Mouse (Mus musculus): ENCODE measurements around the gene Stxbp2. TPM values are rescaled to one million over a fixed set of nuclear protein-coding genes. Genes with fewer than 3 reads are reported as not detected.

Gene Stxbp2
- polyA plus RNA-seq, 1 experiment from 2014 or later: 48.2 TPM

DNA sequence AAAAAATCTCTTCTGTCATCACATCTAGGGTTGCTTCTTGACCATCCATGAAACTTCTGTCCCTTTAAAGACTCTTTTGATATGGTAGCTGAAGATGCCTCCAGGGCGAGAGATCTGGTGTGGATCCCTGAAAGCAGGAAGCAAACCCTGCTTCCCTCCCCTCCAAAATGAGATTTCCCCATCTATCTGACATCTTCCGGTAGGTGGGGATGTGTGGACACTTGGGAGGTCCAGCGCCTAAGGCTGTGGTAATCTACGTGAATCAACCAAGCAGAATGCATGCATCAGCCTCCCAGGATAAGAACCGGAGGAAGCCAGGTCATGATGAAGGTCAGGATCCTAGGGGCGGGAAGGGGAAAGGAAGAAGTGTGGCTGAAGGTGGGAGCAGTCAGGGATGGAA, 34.8 kb downstream of the Stxbp2 start, which contains the start of gene Mcemp1:
Gene Mcemp1, plus strand, starts transcription at position 248 of the 400 bp plus-strand sequence.
- Histone ChIP-seq H3K27ac (ENCODE audit: poor library complexity, severe bottlenecking) (no peak within 1 kb of the TSS), H3K4me3 (no peak within 1 kb of the TSS), H3K4me1 (replicated peaks) (no peaks in the 10 kb centered on the region), H3K27me3 (replicated peaks) (peaks cover 4% of the 10 kb centered on the region; the same call in 1 of the 2 replicates), H3K9ac (no peak within 1 kb of the TSS), H3K9me3 (replicated peaks) (no peaks in the 10 kb centered on the region), H3K36me3 (no peaks in the 10 kb centered on the region), H3K4me2 (no peak within 1 kb of the TSS)
- ATAC-seq (ENCODE audit: insufficient number of reproducible peaks, low FRiP score): no peak
- WGBS: 61% methylated on average over 6 of the region's 6 CpGs

DNA sequence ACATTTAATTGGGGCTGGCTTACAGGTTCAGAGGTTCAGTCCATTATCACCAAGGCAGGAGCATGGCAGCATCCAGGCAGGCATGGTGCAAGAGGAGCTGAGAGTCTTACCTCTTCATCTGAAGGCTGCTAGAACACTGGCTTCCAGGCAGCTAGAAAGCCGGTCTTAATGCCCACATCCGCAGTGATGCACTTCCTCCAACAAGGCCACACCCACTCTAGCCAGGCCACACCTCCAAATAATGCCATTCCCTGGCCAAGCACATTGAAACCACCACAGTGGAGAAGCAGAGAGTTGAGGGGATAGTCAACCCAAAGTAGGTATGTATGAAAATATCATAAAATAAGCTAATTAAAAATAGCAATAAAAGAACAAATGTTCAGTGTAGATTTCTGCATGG, 39.6 kb downstream of the Stxbp2 start:
- no peak overlapping the region for H3K27ac ChIP-seq (ENCODE audit: poor library complexity, severe bottlenecking)
- no peak for ATAC-seq (ENCODE audit: insufficient number of reproducible peaks, low FRiP score)
- no peak overlapping the region for H3K4me3 ChIP-seq
- H3K4me2 ChIP-seq: no peak overlapping the region
- H3K9ac ChIP-seq: no peak overlapping the region
- H3K36me3 ChIP-seq: no peaks in the 10 kb centered on the region
- peaks cover 4% of the 10 kb centered on the region; the same call in 1 of the 2 replicates for H3K27me3 ChIP-seq (replicated peaks)
- H3K4me1 ChIP-seq (replicated peaks): 0 out of 2 replicates have a peak, but pooled peaks cover 4% of the 10 kb centered on the region
- H3K9me3 ChIP-seq (replicated peaks): no peaks in the 10 kb centered on the region
- 71% methylated on average over 2 of the region's 2 CpGs for WGBS

DNA sequence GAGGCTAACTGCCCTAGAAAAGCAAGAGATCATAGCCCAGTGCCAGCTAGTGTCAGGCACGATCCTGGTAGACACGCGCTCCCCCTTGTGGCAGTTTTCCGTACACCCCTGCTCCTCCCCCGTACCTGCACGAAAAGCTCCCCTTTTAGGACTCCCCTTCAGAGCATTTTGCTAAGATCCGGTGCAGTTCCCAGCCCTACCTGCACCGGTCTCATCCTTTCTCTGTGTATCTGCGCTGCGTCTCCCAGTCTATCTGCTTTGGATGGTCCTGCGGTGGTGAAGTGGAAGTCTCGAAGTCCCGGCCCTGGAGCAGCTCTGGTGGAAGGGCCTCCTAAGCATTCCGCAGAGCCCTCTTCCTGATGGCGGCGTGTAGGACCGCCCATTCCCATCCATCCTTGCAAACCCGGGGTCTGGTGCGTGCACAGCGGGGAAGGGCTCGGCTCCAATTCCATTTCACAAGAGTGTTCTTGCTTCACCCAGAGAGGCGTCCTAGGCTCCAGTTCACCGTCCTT, 41.3 kb downstream of the Stxbp2 start, which contains the start of gene Fcor:
Gene Fcor, minus strand, starts transcription at position 383 of the 512 bp plus-strand sequence.
- Histone ChIP-seq H3K9me3 (replicated peaks) (no peaks in the 10 kb centered on the region), H3K9ac (peak within 1 kb of the TSS; percentile 69), H3K4me1 (replicated peaks) (peaks cover 4% of the 10 kb centered on the region; the same call in 1 of the 2 replicates), H3K27ac (ENCODE audit: poor library complexity, severe bottlenecking) (no peak within 1 kb of the TSS), H3K36me3 (no peaks in the 10 kb centered on the region), H3K27me3 (replicated peaks) (no peaks in the 10 kb centered on the region; the same call in 1 of the 2 replicates), H3K4me2 (peak within 1 kb of the TSS; percentile 69), H3K4me3 (peak within 1 kb of the TSS; percentile 66)
- under 1% methylated on average over 23 of the region's 23 CpGs for WGBS
- peak; percentile 75 for ATAC-seq (ENCODE audit: insufficient number of reproducible peaks, low FRiP score)

DNA sequence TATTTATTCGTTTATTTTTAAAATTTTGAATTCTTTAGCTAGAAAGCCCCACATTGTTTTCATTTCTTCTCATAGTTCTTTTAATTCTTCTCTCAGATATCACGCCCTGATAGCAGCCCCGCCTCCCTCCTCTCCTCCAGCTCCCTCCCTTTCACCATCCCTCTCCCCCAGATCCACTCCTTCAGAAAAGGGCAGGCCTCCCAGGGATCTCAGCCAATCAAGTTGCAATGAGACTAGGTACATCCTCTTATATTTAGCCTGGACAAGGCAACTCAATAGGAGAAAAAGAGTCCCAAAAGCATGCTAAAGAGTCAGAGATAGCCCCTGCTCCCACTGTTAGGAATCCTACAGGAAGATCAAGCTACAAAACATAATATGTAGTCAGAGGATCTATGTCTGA, 43.9 kb downstream of the Stxbp2 start:
- Histone ChIP-seq H3K4me1 (replicated peaks) (peaks cover 14% of the 10 kb centered on the region), H3K27ac (ENCODE audit: poor library complexity, severe bottlenecking) (no peak overlapping the region), H3K9me3 (replicated peaks) (no peaks in the 10 kb centered on the region), H3K4me2 (no peak overlapping the region), H3K36me3 (peaks cover 9% of the 10 kb centered on the region), H3K4me3 (no peak overlapping the region), H3K9ac (no peak overlapping the region), H3K27me3 (replicated peaks) (no peaks in the 10 kb centered on the region)
- no peak for ATAC-seq (ENCODE audit: insufficient number of reproducible peaks, low FRiP score)
- WGBS: 52% methylated on average over 3 of the region's 3 CpGs

DNA sequence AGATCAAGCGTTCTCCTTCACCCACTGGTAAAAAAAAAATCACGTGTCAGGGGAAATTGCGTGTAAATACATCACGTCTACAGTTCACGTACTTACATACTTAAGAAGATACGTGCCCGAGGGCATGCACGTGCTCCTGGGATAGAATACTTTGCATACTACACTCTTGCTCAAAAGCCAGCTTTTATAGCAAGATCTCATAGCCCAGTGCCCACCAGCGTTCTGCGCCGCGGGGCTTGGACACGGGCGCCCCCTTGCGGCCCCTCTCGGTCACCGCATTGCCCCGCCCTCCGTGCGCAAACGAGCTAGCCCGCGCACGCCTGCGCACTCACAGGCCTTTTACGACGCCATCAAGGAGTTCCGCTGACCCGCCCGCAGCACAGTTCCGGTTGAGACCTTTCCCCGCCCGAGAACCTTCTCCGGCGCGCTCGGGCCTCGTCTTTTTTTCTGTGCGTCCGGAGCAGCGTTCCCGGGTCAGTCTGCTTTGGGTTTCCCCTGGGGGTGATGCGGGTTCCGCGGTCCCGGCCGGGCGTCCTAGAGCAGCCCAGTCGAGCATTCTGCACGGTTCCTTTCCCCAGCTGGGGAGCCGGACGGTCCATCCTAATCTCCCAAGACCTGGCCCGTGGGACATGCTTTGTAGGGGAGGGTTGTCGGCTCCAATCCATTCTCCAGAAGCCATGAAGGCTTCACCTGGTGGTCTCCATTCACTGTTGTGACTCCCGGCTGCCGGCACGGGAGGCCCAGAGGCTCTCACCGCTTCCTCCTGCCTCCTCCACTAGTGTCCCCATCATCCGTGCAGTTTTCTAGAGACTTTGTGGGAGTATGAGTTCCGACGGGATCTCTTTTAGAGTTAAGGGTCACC, 45.6 kb downstream of the Stxbp2 start, which contains the start of gene Trappc5:
Gene Trappc5, plus strand, starts transcription at position 169 of the 862 bp plus-strand sequence.
- Histone ChIP-seq H3K4me2 (peak within 1 kb of the TSS; percentile 85), H3K9me3 (replicated peaks) (no peaks in the 10 kb centered on the region), H3K9ac (peak within 1 kb of the TSS; percentile 99), H3K27ac (ENCODE audit: poor library complexity, severe bottlenecking) (peak within 1 kb of the TSS; percentile 92), H3K4me1 (replicated peaks) (peaks cover 14% of the 10 kb centered on the region), H3K36me3 (peaks cover 26% of the 10 kb centered on the region), H3K27me3 (replicated peaks) (no peaks in the 10 kb centered on the region), H3K4me3 (peak within 1 kb of the TSS; percentile 98)
- WGBS: under 1% methylated on average over 61 of the region's 61 CpGs
- ATAC-seq (ENCODE audit: insufficient number of reproducible peaks, low FRiP score): peak; percentile 90

DNA sequence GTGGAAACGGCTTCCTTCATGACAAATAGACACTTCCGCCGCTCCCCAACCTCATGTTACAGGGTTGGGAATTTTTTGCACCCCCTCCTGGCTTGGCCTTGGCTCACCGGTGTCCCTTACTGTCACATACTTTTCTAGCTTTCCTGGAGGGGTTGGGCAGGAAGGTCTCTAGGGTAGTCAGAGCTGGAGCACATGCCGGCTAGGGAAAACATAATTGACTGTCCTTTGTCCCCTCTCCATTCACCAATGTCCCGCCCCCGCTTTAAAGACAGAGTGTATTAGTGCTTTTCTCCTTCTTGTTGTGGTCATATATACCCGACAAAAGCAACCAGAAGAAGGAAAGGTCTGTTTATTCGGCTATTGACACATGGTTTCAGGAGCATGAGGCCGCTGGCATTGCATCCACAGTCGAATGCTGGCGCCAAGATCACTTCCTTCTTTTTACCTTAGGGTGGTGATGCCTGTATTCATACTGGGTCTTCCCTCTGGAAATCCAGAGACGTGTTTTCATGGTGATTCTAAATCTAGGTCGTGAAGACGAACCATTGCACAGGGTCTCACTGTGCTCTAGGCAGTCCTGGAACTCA, 46.3 kb downstream of the Stxbp2 start:
- Histone ChIP-seq H3K27me3 (replicated peaks) (no peaks in the 10 kb centered on the region), H3K9ac (peak overlapping the region; percentile 99), H3K9me3 (replicated peaks) (no peaks in the 10 kb centered on the region), H3K4me2 (peak overlapping the region; percentile 85), H3K4me3 (peak overlapping the region; percentile 98), H3K36me3 (peaks cover 31% of the 10 kb centered on the region), H3K27ac (ENCODE audit: poor library complexity, severe bottlenecking) (peak overlapping the region; percentile 92), H3K4me1 (replicated peaks) (peaks cover 14% of the 10 kb centered on the region)
- ATAC-seq (ENCODE audit: insufficient number of reproducible peaks, low FRiP score): 0 out of 2 replicates have a peak, but pooled peaks have one; percentile 0
- WGBS: 3% methylated on average over 15 of the region's 15 CpGs

DNA sequence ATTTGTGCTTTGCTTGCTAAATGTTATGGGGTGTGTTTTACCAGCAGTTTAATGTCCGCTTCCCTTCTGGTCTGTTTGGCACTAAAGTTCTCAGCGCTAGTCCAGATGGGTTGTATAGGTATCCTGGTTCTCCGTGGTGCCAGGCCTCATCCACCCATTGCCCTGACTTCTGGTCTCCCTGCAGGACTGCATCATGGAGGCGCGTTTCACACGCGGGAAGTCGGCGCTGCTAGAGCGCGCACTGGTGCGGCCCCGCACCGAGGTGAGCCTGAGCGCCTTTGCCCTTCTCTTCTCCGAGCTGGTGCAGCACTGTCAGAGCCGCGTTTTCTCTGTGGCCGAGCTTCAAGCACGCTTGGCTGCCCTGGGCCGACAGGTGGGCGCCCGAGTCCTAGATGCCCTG, 48.1 kb downstream of the Stxbp2 start:
- 94% methylated on average over 23 of the region's 23 CpGs for WGBS
- no peaks in the 10 kb centered on the region for H3K27me3 ChIP-seq (replicated peaks)

DNA sequence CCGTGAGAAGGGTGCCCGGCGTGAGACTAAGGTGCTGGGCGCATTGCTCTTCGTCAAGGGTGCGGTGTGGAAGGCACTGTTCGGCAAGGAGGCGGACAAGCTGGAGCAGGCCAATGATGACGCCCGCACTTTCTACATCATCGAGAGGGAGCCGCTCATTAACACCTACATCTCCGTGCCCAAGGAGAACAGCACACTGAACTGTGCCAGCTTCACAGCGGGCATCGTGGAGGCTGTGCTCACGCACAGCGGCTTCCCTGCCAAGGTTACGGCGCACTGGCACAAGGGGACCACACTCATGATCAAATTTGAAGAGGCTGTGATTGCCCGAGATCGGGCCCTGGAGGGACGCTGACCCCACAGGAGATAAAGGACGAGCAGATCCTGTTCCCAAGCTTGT, 48.5 kb downstream of the Stxbp2 start:
- Histone ChIP-seq H3K9ac (no peak overlapping the region), H3K27me3 (replicated peaks) (no peaks in the 10 kb centered on the region), H3K4me1 (replicated peaks) (peaks cover 10% of the 10 kb centered on the region), H3K9me3 (replicated peaks) (no peaks in the 10 kb centered on the region), H3K36me3 (peaks cover 39% of the 10 kb centered on the region), H3K27ac (ENCODE audit: poor library complexity, severe bottlenecking) (no peak overlapping the region), H3K4me3 (no peak overlapping the region), H3K4me2 (no peak overlapping the region)
- no peak for ATAC-seq (ENCODE audit: insufficient number of reproducible peaks, low FRiP score)
- WGBS: 94% methylated on average over 23 of the region's 23 CpGs

More for the DNA sequence above, 48.1 kb downstream of the Stxbp2 start:
- Histone ChIP-seq H3K4me2 (no peak overlapping the region), H3K9me3 (replicated peaks) (no peaks in the 10 kb centered on the region), H3K36me3 (peaks cover 39% of the 10 kb centered on the region), H3K9ac (no peak overlapping the region), H3K27ac (ENCODE audit: poor library complexity, severe bottlenecking) (no peak overlapping the region), H3K4me1 (replicated peaks) (peaks cover 10% of the 10 kb centered on the region), H3K4me3 (no peak overlapping the region)
- no peak for ATAC-seq (ENCODE audit: insufficient number of reproducible peaks, low FRiP score)

DNA sequence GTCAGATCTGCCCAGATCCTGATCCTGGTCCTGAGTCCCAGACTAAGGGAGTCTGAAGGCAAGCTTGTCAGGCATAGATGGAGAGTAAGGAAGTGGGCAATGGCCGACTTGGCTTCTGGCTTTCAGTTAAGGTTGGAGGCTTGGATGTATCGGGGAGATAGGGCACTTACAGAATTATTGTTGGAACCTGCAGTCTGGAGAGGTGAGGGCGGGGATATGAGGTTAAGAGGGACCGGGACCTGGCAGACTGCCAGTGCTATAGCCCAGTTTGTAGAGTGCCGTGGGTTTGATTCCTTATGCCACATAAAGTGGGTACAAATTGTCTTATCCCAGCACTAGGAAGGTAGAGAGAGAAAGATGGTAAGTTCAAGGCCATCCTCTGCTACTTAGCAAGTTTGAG, 48.9 kb downstream of the Stxbp2 start:
- no peak for ATAC-seq (ENCODE audit: insufficient number of reproducible peaks, low FRiP score)
- Histone ChIP-seq H3K27me3 (replicated peaks) (no peaks in the 10 kb centered on the region), H3K36me3 (peaks cover 39% of the 10 kb centered on the region), H3K4me2 (no peak overlapping the region), H3K27ac (ENCODE audit: poor library complexity, severe bottlenecking) (no peak overlapping the region), H3K9ac (no peak overlapping the region), H3K4me1 (replicated peaks) (peaks cover 10% of the 10 kb centered on the region), H3K4me3 (no peak overlapping the region), H3K9me3 (replicated peaks) (no peaks in the 10 kb centered on the region)
- WGBS: 87% methylated on average over 5 of the region's 5 CpGs

DNA sequence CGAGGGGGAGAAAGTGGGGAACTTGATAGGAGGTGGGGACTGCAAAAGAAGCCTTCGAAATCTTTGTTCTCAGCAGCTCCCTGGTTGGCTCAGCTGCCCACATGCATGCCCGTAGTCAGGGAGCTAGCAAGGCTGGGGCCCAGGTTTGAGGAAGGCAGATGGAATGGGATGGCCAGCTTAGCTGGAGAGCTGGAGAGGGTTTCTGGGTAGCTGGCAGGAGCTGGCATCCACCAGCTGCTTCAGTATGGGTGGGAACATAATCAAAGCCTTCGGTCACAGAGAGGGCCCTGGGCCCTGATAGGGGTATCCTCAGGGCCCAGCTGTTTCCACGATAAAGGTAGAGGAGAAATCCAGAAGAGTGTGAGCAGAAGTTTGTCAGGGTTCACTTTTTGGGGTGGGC, 51.7 kb downstream of the Stxbp2 start:
- Histone ChIP-seq H3K4me2 (no peak overlapping the region), H3K36me3 (peaks cover 39% of the 10 kb centered on the region), H3K27ac (ENCODE audit: poor library complexity, severe bottlenecking) (no peak overlapping the region), H3K4me1 (replicated peaks) (peaks cover 6% of the 10 kb centered on the region), H3K9me3 (replicated peaks) (no peaks in the 10 kb centered on the region), H3K9ac (no peak overlapping the region), H3K4me3 (no peak overlapping the region), H3K27me3 (replicated peaks) (no peaks in the 10 kb centered on the region)
- WGBS: 81% methylated on average over 5 of the region's 5 CpGs
- no peak for ATAC-seq (ENCODE audit: insufficient number of reproducible peaks, low FRiP score)
